Mouse (Mus musculus) lung, adult 2 months (tissue): ENCODE data around the gene 2810004N23Rik.

Experiments
- CTCF ChIP-seq: fragments of 200-500 bp; IDR thresholded peaks from 2 replicates; pipeline ENCODE4 v1.5.1; 2011; ENCODE audit warnings: mild to moderate bottlenecking, low read length, control low read depth; ENCODE audit not compliant: insufficient read depth
- POLR2A ChIP-seq: fragments of 200-500 bp; IDR thresholded peaks from 2 replicates; pipeline ENCODE4 v1.6.1; 2011; ENCODE audit warnings: low read depth, mild to moderate bottlenecking, control low read depth, low read length, borderline replicate concordance; ENCODE audit errors: extremely low read depth

DNA sequence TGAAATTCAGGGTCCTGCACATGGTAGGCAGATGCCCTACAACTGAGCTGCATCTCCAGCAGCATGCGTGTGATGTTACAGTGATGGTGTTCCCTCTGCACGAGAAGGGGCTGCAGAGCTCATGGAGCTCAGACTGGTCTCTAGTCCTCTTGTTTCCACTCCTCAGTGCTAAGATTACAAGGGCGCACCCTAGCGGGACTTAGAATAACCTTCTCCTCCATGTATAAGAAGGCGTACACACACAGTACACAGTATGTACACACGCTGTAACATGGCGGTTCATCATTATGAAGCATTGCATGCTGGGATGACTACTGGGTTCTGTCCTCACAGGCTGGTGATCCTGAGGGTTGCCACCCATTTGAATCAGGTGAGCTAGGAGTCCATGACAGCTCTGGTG, 9.2 kb upstream of the 2810004N23Rik start:
- TF ChIP-seq CTCF, result no peak
- no peak for TF ChIP-seq POLR2A
